Mouse (Mus musculus): ENCODE data around the gene Ddx55. TPM values are rescaled to one million over a fixed set of nuclear protein-coding genes. Genes with fewer than 3 reads are reported as not detected.

Gene Ddx55
- 7.5 and 8.3 TPM in 2 replicates for polyA plus RNA-seq (2015; fragmentation: Nextera tagmentation; extraction: Ambion mirVana)

DNA sequence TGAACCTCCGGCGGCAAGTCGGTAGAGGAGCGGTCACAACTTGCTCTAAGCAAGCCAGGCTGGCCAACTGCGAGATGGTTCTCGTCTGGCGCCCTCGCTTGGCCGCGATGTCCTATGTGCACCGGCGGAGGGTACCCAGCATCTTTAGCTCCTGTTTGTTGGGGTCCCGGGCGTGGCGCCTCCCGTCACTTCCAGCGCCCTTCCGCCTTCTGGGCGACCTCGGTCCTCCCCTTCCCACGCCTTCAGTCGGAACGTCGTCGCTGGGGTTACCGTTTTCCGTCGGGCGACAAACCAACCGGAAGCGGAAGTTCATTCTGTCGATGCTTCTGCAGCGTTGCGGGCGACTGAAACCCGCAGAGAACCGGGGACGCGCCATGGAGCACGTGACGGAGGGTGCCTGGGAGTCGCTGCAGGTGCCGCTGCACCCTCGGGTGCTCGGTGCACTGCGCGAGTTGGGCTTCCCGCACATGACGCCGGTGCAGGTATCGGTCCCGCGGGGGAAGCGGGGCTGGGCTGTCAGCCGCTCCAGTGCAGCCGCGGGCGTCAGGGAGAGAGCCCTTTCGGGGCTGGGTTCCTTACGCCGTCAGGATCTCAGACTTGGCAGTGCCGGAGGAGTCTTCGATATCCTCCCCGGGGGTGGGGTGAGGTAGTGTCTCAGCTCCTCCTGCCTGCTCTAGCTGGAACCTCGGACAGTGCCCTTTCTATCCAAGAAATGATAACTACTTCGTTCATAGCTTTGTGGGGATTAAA lies at the start of gene Ddx55:
Gene Ddx55, plus strand, starts transcription at position 307 of the 750 bp plus-strand sequence.
- peaks cover 31% of the 10 kb centered on the region for H3K36me3 ChIP-seq (ENCODE audit: insufficient read depth, low read length)
- WGBS: under 1% methylated on average over 61 of the region's 66 CpGs
- ATAC-seq (replicated peaks; ENCODE audit: low FRiP score, low read depth): peak; percentile 86

DNA sequence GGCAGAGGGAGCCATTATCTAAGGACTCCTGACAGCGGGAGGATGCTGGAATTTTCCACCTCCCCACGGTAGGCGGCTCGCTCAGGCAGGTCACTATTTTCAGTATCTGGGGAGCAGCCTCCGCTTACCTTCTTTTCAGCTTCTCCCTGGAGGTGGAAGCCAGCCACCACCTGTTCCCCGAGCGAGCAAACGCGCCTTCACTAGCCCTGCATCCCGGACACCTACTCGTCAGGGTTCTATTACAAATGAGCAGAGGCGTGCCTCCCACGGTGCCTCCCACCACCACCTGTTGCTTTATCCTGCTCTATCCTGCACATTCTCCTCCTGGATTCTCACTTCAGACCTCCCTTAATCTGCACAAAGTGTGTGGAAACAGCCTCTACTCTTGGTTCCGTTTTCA lies 48.9 kb upstream of the Ddx55 start:
- H3K27me3 ChIP-seq (ENCODE audit: insufficient read depth, low read length): no peaks in the 10 kb centered on the region
- H3K4me1 ChIP-seq (replicated peaks; ENCODE audit: insufficient read depth, low read length): no peaks in the 10 kb centered on the region; the same call in 1 of the 2 replicates
- no peak overlapping the region for H3K27ac ChIP-seq
- H3K36me3 ChIP-seq (ENCODE audit: insufficient read depth, low read length): peaks cover 23% of the 10 kb centered on the region
- no peak overlapping the region for H3K9ac ChIP-seq (ENCODE audit: low read depth, low read length)
- H3K9me3 ChIP-seq (replicated peaks; ENCODE audit: low read length): no peaks in the 10 kb centered on the region
- H3K4me3 ChIP-seq (replicated peaks; ENCODE audit: low read depth, low read length): no peak overlapping the region
- ATAC-seq (replicated peaks; ENCODE audit: low FRiP score, low read depth) (no peak), DNase-seq (ENCODE audit: low spot score) (no peak)
- TF ChIP-seq CTCF (IDR thresholded peaks at IDR 0.05; ENCODE audit: low read depth): no peak
- WGBS: 45% methylated on average over 14 of the region's 14 CpGs
- no peak overlapping the region for H3K4me2 ChIP-seq (ENCODE audit: low read length)

More for the DNA sequence above, at the start of gene Ddx55:
- Histone ChIP-seq H3K27ac (peak within 1 kb of the TSS; percentile 89), H3K4me3 (replicated peaks; ENCODE audit: low read depth, low read length) (peak within 1 kb of the TSS; percentile 91), H3K9me3 (replicated peaks; ENCODE audit: low read length) (no peaks in the 10 kb centered on the region), H3K4me1 (replicated peaks; ENCODE audit: insufficient read depth, low read length) (no peaks in the 10 kb centered on the region), H3K27me3 (ENCODE audit: insufficient read depth, low read length) (no peaks in the 10 kb centered on the region), H3K9ac (ENCODE audit: low read depth, low read length) (peak within 1 kb of the TSS; percentile 76), H3K4me2 (ENCODE audit: low read length) (peak within 1 kb of the TSS; percentile 82)
- TF ChIP-seq CTCF (IDR thresholded peaks at IDR 0.05; ENCODE audit: low read depth): peak; percentile 49
- DNase-seq (ENCODE audit: low spot score): peak; percentile 96

GRCm38 (mm10) chr5:124505235-124505634 lies 47.4 kb upstream of the Ddx55 start:
- Histone ChIP-seq H3K9me3 (replicated peaks; ENCODE audit: low read length) (no peaks in the 10 kb centered on the region), H3K4me3 (replicated peaks; ENCODE audit: low read depth, low read length) (no peak overlapping the region), H3K27me3 (ENCODE audit: insufficient read depth, low read length) (no peaks in the 10 kb centered on the region), H3K36me3 (ENCODE audit: insufficient read depth, low read length) (peaks cover 26% of the 10 kb centered on the region), H3K4me1 (replicated peaks; ENCODE audit: insufficient read depth, low read length) (no peaks in the 10 kb centered on the region; the same call in 1 of the 2 replicates), H3K9ac (ENCODE audit: low read depth, low read length) (no peak overlapping the region), H3K27ac (no peak overlapping the region), H3K4me2 (ENCODE audit: low read length) (no peak overlapping the region)
- no peak for TF ChIP-seq CTCF (IDR thresholded peaks at IDR 0.05; ENCODE audit: low read depth)
- ATAC-seq (replicated peaks; ENCODE audit: low FRiP score, low read depth) (no peak), DNase-seq (ENCODE audit: low spot score) (no peak)
- WGBS: 83% methylated on average over 4 of the region's 4 CpGs

GRCm38 (mm10) chr5:124506731-124507359 lies 45.8 kb upstream of the Ddx55 start:
- no peak overlapping the region for H3K4me3 ChIP-seq (replicated peaks; ENCODE audit: low read depth, low read length)

DNA sequence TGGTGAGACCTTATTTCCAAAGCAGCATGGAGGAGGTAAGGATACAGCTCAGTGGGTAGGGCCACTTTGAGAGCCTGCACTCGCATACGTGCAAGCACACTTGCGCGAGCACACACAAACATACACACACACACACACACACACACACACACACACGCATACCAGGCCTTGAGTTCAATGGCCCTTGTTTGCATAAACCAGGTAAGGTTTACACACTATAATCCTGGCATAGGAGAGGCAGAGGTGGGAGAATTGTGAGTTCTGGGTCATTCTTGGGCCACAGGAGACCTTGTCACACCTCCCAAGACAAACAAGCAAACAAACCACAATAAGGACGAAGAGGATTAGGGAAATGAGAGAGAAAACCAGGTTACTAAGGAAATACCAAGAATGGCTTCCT lies 43.5 kb upstream of the Ddx55 start:
- ATAC-seq (replicated peaks; ENCODE audit: low FRiP score, low read depth) (no peak), DNase-seq (ENCODE audit: low spot score) (no peak)
- WGBS: 82% methylated on average over 6 of the region's 6 CpGs
- peak overlapping the region; percentile 19; the same call in 1 of the 2 replicates for H3K27ac ChIP-seq
- no peaks in the 10 kb centered on the region for H3K9me3 ChIP-seq (replicated peaks; ENCODE audit: low read length)
- H3K4me2 ChIP-seq (ENCODE audit: low read length): no peak overlapping the region
- H3K27me3 ChIP-seq (ENCODE audit: insufficient read depth, low read length): no peaks in the 10 kb centered on the region
- no peak for TF ChIP-seq CTCF (IDR thresholded peaks at IDR 0.05; ENCODE audit: low read depth)
- no peaks in the 10 kb centered on the region; the same call in 1 of the 2 replicates for H3K4me1 ChIP-seq (replicated peaks; ENCODE audit: insufficient read depth, low read length)
- no peak overlapping the region for H3K4me3 ChIP-seq (replicated peaks; ENCODE audit: low read depth, low read length)
- H3K9ac ChIP-seq (ENCODE audit: low read depth, low read length): no peak overlapping the region
- H3K36me3 ChIP-seq (ENCODE audit: insufficient read depth, low read length): peaks cover 8% of the 10 kb centered on the region

More at GRCm38 (mm10) chr5:124506731-124507359, 45.8 kb upstream of the Ddx55 start:
- DNase-seq (ENCODE audit: low spot score) (no peak), ATAC-seq (replicated peaks; ENCODE audit: low FRiP score, low read depth) (no peak; the same call in 1 of the 2 replicates)
- 34% methylated on average over 10 of the region's 10 CpGs for WGBS
- Histone ChIP-seq H3K36me3 (ENCODE audit: insufficient read depth, low read length) (peaks cover 14% of the 10 kb centered on the region), H3K4me1 (replicated peaks; ENCODE audit: insufficient read depth, low read length) (no peaks in the 10 kb centered on the region; the same call in 1 of the 2 replicates), H3K4me2 (ENCODE audit: low read length) (no peak overlapping the region), H3K9me3 (replicated peaks; ENCODE audit: low read length) (no peaks in the 10 kb centered on the region), H3K27me3 (ENCODE audit: insufficient read depth, low read length) (no peaks in the 10 kb centered on the region), H3K9ac (ENCODE audit: low read depth, low read length) (no peak overlapping the region), H3K27ac (0 out of 2 replicates have a peak overlapping the region, but pooled peaks have one; percentile 2)
- no peak for TF ChIP-seq CTCF (IDR thresholded peaks at IDR 0.05; ENCODE audit: low read depth)

DNA sequence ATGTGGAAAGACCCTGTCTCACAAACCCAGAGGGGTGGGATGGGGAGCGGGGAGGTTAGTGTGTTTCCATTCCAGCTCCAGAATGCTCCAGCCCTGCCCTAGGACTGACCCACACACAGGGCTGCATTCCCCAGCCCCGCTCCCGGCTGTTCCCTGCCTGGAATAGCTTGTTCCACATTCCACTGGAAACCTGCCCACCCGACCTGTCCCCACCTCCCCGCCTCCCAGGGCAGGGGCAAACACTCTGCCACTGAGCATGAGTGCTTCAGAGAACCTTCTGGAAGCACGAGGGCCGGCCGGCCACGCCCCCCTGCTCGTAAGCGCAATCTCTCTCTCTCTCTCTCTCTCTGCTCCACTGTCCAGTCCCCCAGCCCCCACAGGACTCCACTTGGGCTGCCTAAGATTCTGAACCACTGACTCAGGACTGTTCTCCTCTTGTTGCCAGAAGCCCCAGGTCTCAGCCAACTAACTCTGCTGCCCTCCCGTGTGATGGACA lies 42.9 kb upstream of the Ddx55 start:
- no peak overlapping the region for H3K9ac ChIP-seq (ENCODE audit: low read depth, low read length)
- peaks cover 13% of the 10 kb centered on the region for H3K36me3 ChIP-seq (ENCODE audit: insufficient read depth, low read length)
- TF ChIP-seq CTCF (IDR thresholded peaks at IDR 0.05; ENCODE audit: low read depth): no peak
- WGBS: 57% methylated on average over 12 of the region's 12 CpGs
- no peaks in the 10 kb centered on the region for H3K9me3 ChIP-seq (replicated peaks; ENCODE audit: low read length)
- DNase-seq (ENCODE audit: low spot score) (peak; percentile 37), ATAC-seq (replicated peaks; ENCODE audit: low FRiP score, low read depth) (no peak; the same call in 1 of the 2 replicates)
- peak overlapping the region; percentile 19; the same call in 1 of the 2 replicates for H3K27ac ChIP-seq
- no peak overlapping the region for H3K4me2 ChIP-seq (ENCODE audit: low read length)
- no peak overlapping the region for H3K4me3 ChIP-seq (replicated peaks; ENCODE audit: low read depth, low read length)
- H3K4me1 ChIP-seq (replicated peaks; ENCODE audit: insufficient read depth, low read length): no peaks in the 10 kb centered on the region; the same call in 1 of the 2 replicates
- H3K27me3 ChIP-seq (ENCODE audit: insufficient read depth, low read length): no peaks in the 10 kb centered on the region

Measured in kidney, postnatal 0 days (tissue).